Mouse (Mus musculus): ENCODE results near the gene 9930021J03Rik.

DNA sequence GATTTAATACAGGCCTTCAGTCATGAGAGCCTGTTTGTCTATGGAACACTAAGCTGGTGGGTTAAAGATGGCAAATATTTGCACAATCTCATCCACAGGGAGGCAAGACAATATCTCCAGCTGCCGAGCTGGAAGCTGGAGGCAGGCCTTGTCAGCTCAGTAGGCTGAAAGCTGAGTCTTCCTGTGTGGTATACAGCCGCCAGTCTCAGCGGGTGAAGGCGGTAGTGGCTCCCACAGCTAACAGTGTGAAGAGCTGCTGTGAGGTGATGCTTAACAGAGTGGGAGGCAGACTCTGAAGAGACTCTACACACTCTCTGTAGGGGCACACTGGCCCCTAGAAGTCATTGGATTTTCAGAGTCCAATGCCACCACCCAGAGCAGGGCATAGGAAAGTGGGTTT is 104.1 kb downstream of the 9930021J03Rik start:
- TF ChIP-seq POLR2A (IDR thresholded peaks at IDR 0.05; ENCODE audit: low read depth, low read length): no peak
- TF ChIP-seq CTCF (conservative IDR thresholded peaks at IDR 0.05; ENCODE audit: insufficient read depth, insufficient read length, low read depth, low read length): no peak
